Mouse (Mus musculus) embryonic fibroblast, embryonic 13.5 days (primary cell): ENCODE measurements around the gene Gm42957.

Experiments used
- CTCF ChIP-seq: IDR thresholded peaks from 2 replicates; pipeline ENCODE4 v1.5.1; 2011; ENCODE audit warnings: mild to moderate bottlenecking, control low read depth, low read length, moderate library complexity, borderline replicate concordance; ENCODE audit not compliant: insufficient read depth
- POLR2A ChIP-seq: IDR thresholded peaks from 2 replicates; pipeline ENCODE4 v1.6.1; 2011; ENCODE audit warnings: low read depth, mild to moderate bottlenecking, control low read depth, low read length, moderate library complexity

DNA sequence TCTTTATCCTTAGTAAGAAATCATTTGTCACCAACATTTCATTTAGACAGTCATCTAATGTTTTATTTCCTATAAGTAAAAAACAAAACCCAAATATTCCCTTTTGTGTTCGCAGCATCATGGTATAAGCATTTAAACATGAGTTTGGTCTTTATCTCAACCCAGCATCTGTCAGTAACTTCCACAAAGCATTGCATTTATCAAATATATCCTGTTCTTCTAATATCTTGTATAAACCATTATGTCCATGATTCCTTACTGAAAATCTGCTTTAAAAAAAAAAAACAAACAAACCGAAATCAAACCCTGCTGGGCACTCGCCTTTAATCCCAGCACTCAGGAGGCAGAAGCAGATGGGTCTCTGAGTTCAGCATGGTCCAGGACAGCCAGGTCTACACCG is 28.7 kb upstream of the Gm42957 start:
- no peak for TF ChIP-seq CTCF
- no peak for TF ChIP-seq POLR2A
